Mouse (Mus musculus) small intestine, adult 2 months (tissue): Measurements from ENCODE around the gene Gpm6b.

Experiments used
- CTCF ChIP-seq: fragments of 200-500 bp; IDR thresholded peaks from 2 replicates; pipeline ENCODE4 v1.5.1; 2012; ENCODE audit warnings: low read depth, mild to moderate bottlenecking, control low read depth, inconsistent platforms, low read length, moderate library complexity, mixed read lengths; ENCODE audit not compliant: insufficient replicate concordance, insufficient read length; ENCODE audit errors: extremely low read depth
- POLR2A ChIP-seq: fragments of 200-500 bp; IDR thresholded peaks from 2 replicates; pipeline ENCODE4 v1.6.1; 2012; ENCODE audit warnings: low read depth, mild to moderate bottlenecking, control low read depth, inconsistent platforms, low read length, moderate library complexity

GRCm38 (mm10) chrX:166434812-166435211, 196.1 kb downstream of the Gpm6b start:
- TF ChIP-seq CTCF, result no peak
- TF ChIP-seq POLR2A, result no peak
